Mouse (Mus musculus) liver, adult 2 months (tissue): ENCODE data around the gene Cenpo. TPM values are rescaled to one million over a fixed set of nuclear protein-coding genes. Genes with fewer than 3 reads are reported as not detected.

Experiments
- DNase-seq: peaks from one replicate; pipeline ENCODE4 v3.0.0-alpha.2; 2011; ENCODE audit warnings: low read depth, low spot score; ENCODE audit errors: extremely low read depth
- H3K27ac ChIP-seq: fragments of 200-500 bp; replicated peaks from 2 replicates; pipeline ENCODE4 v1.5.1; 2012; ENCODE audit warnings: low read depth, mild to moderate bottlenecking, control low read depth, inconsistent platforms, low read length; ENCODE audit not compliant: insufficient read depth
- H3K27me3 ChIP-seq: fragments of 200-500 bp; 2 replicates; pipeline ENCODE4 v1.6.1; 2012; ENCODE audit warnings: mild to moderate bottlenecking, moderate library complexity, low read length, inconsistent platforms; ENCODE audit not compliant: control insufficient read depth, insufficient read depth
- H3K36me3 ChIP-seq: fragments of 200-500 bp; 2 replicates; pipeline ENCODE4 v1.6.1; 2012; ENCODE audit warnings: low read length, inconsistent platforms; ENCODE audit not compliant: control insufficient read depth, insufficient read depth
- H3K4me1 ChIP-seq: fragments of 200-500 bp; 2 replicates; pipeline ENCODE4 v1.6.1; 2011; ENCODE audit warnings: low read length; ENCODE audit not compliant: control insufficient read depth, insufficient read depth
- H3K4me3 ChIP-seq: fragments of 200-500 bp; 2 replicates; pipeline ENCODE4 v1.5.1; 2011; ENCODE audit warnings: low read depth, mild to moderate bottlenecking, control low read depth, low read length, moderate library complexity; ENCODE audit not compliant: insufficient read depth
- H3K79me2 ChIP-seq: fragments of 200-500 bp; 2 replicates; pipeline ENCODE4 v1.6.1; 2012; ENCODE audit warnings: inconsistent platforms, mild to moderate bottlenecking, low read length, moderate library complexity; ENCODE audit not compliant: control insufficient read depth, insufficient read depth
- H3K9ac ChIP-seq: fragments of 200-500 bp; 2 replicates; pipeline ENCODE4 v1.6.1; 2012; ENCODE audit warnings: low read depth, mild to moderate bottlenecking, control low read depth, inconsistent platforms, low read length
- CTCF ChIP-seq: fragments of 200-500 bp; IDR thresholded peaks from 2 replicates; pipeline ENCODE4 v1.5.1; 2011; ENCODE audit warnings: low read depth, low read length, control low read depth
- POLR2A ChIP-seq: fragments of 200-500 bp; IDR thresholded peaks from 2 replicates; pipeline ENCODE4 v1.6.1; 2011; ENCODE audit warnings: low read length, control low read depth; ENCODE audit not compliant: insufficient read depth; ENCODE audit errors: extremely low read depth
- WGBS: fragments of 180-500 bp; shearing (Covaris S2); methylation state at CpG from one replicate; pipeline ENCODE4 v1.1.7; 2018; 5-methylcytosine and 5-hydroxymethylcytosine counted together
- polyA plus RNA-seq: library from polyadenylated mRNA; depleted of rRNA; stranded (reverse); fragments of >200 nt; gene quantifications from 2 replicates; pipeline ENCODE4 v1.2.3, GENCODE M21; 2012
- total RNA-seq: library from RNA; depleted of rRNA; stranded (reverse); fragments of >200 nt; gene quantifications from 2 replicates; pipeline ENCODE4 v1.2.3, GENCODE M21; 2014

The Cenpo gene
- total and polyA plus RNA-seq, 2 experiments, result 2.9 to 4.0 TPM

- Histone ChIP-seq H3K9ac (no peak overlapping the region), H3K4me1 (peaks cover 6% of the 10 kb centered on the region; the same call in 1 of the 2 replicates), H3K27ac (no peak overlapping the region), H3K79me2 (no peaks in the 10 kb centered on the region), H3K4me3 (no peak overlapping the region), H3K27me3 (no peaks in the 10 kb centered on the region), H3K36me3 (no peaks in the 10 kb centered on the region)
- 96% methylated on average over 11 of the region's 11 CpGs for WGBS
- DNase-seq, result no peak
- TF ChIP-seq CTCF (no peak), POLR2A (no peak)
These were observed 28.0 kb downstream of the Cenpo start for GRCm38 (mm10) chr12:4206106-4206505.

- no peak for TF ChIP-seq CTCF
- Histone ChIP-seq H3K4me3 (no peak overlapping the region), H3K4me1 (peaks cover 6% of the 10 kb centered on the region; the same call in 1 of the 2 replicates), H3K36me3 (no peaks in the 10 kb centered on the region), H3K79me2 (no peaks in the 10 kb centered on the region), H3K27me3 (no peaks in the 10 kb centered on the region), H3K9ac (no peak overlapping the region), H3K27ac (no peak overlapping the region)
- no peak for DNase-seq
- WGBS, result 97% methylated on average over 4 of the region's 4 CpGs
These were observed 31.9 kb downstream of the Cenpo start for GRCm38 (mm10) chr12:4202206-4202605.

GRCm38 (mm10) chr12:4201454-4202200 is 32.5 kb downstream of the Cenpo start:
- H3K9ac ChIP-seq, result no peak overlapping the region
- no peak overlapping the region for H3K4me3 ChIP-seq
- DNase-seq, result no peak
- H3K4me1 ChIP-seq, result peaks cover 6% of the 10 kb centered on the region; the same call in 1 of the 2 replicates
- no peaks in the 10 kb centered on the region for H3K79me2 ChIP-seq
- no peaks in the 10 kb centered on the region for H3K36me3 ChIP-seq
- TF ChIP-seq POLR2A (no peak), CTCF (no peak)
- 91% methylated on average over 13 of the region's 13 CpGs for WGBS
- H3K27me3 ChIP-seq, result no peaks in the 10 kb centered on the region
- H3K27ac ChIP-seq, result no peak overlapping the region

GRCm38 (mm10) chr12:4199271-4199670 is 34.8 kb downstream of the Cenpo start:
- Histone ChIP-seq H3K4me1 (no peaks in the 10 kb centered on the region), H3K27ac (no peak overlapping the region), H3K79me2 (no peaks in the 10 kb centered on the region), H3K27me3 (no peaks in the 10 kb centered on the region), H3K4me3 (no peak overlapping the region), H3K36me3 (no peaks in the 10 kb centered on the region), H3K9ac (no peak overlapping the region)
- WGBS, result 94% methylated on average over 11 of the region's 11 CpGs
- DNase-seq, result no peak
- TF ChIP-seq POLR2A, result no peak
- TF ChIP-seq CTCF, result no peak

- WGBS, result 70% methylated on average over 4 of the region's 4 CpGs
- DNase-seq, result no peak
- Histone ChIP-seq H3K4me3 (no peak overlapping the region), H3K9ac (no peak overlapping the region), H3K27me3 (no peaks in the 10 kb centered on the region), H3K36me3 (no peaks in the 10 kb centered on the region), H3K4me1 (no peaks in the 10 kb centered on the region), H3K27ac (no peak overlapping the region), H3K79me2 (no peaks in the 10 kb centered on the region)
- no peak for TF ChIP-seq CTCF
- TF ChIP-seq POLR2A, result no peak
These were observed 35.4 kb downstream of the Cenpo start for GRCm38 (mm10) chr12:4198702-4199101.

- H3K27ac ChIP-seq, result no peak overlapping the region
- H3K36me3 ChIP-seq, result no peaks in the 10 kb centered on the region
- DNase-seq, result no peak
- H3K79me2 ChIP-seq, result no peaks in the 10 kb centered on the region
- no peaks in the 10 kb centered on the region for H3K27me3 ChIP-seq
- no peak overlapping the region for H3K9ac ChIP-seq
- no peak overlapping the region for H3K4me3 ChIP-seq
- WGBS, result 95% methylated on average over 14 of the region's 14 CpGs
- TF ChIP-seq POLR2A (no peak), CTCF (no peak)
- no peaks in the 10 kb centered on the region for H3K4me1 ChIP-seq
These were observed 39.5 kb downstream of the Cenpo start for GRCm38 (mm10) chr12:4194643-4195042.
